Mouse (Mus musculus) adrenal gland, adult 18-20 months (tissue): ENCODE results near the gene Cryba2. TPM values are rescaled to one million over a fixed set of nuclear protein-coding genes. Genes with fewer than 3 reads are reported as not detected.

Experiments
- DNase-seq, 2 experiments: peaks; one replicate each; pipeline ENCODE4 v3.0.0; 2021 to 2022; ENCODE audit warnings: low spot score in 2 of 2
- microRNA-seq, 2 experiments: library from miRNA; unstranded; fragments of <30 nt; microRNA quantifications; one replicate each; pipeline ENCODE4 v1.2.0; 2021; ENCODE audit warnings: borderline number of aligned reads in 2 of 2
- total RNA-seq, 2 experiments: library from RNA; stranded (reverse); gene quantifications; 1 replicate in 1 of 2; 2 replicates in 1 of 2; pipeline ENCODE4 v1.2.3; 2021

Cryba2 gene
- total RNA-seq, 2 experiments from 2014 or later = 0.58 to 0.76 TPM

DNA sequence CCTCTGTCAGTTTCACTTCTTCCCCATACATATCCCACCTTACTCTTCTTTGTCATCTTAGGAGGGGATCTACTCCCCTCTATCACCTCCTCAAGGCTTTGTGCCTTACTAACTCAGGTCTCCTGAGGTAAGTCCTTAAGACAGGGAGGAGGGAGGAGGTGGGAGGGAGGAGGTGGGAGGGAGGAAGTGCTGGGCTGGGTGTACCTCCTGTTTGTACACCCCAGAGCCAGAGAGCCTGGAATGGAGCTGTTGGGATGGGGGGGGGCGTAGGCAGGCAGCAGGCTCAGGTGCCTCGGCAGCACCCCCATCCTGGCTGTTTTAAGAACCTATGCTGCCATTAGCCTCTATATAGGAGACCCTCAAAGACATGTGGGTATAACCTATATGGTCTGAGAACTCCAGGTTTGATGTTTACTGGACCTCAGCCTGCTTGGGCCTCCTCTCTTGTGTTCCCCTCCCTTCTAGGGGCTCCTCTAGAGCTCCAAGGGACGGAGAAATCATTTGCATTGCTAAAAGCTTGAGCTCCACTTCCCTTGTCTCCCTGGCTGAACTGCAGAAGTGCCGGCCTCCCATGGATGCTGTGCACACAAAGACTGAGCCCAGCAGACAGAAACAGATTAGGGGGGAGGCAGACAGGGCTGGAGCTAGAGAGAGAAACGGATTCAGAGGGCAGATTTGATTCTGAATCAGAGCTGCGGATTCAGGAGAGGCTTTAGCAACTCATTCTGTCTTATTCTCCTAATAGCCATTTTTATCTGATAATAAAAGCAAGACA, 41.8 kb downstream of the Cryba2 start:
- DNase-seq = no peak

DNA sequence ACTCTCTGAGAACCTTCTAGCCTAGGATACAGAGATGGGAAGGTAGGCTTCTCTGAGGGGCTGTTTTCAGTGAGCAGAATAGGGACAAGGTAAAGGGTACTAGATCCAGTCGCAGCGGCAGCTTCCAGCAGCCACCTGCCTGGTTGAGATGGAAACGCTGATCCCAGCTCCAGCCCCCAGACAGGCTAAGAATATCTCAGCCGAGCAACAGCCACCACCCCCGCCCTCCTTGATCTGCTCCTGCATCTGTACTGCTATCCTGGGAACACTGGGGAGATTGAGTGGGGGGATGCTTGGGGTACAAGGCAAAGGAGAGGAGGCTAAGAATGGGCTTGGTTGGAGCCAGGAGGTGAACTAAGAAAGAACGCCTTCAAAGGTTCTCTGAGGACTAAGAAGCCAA, 42.7 kb downstream of the Cryba2 start:
- DNase-seq = no peak

DNA sequence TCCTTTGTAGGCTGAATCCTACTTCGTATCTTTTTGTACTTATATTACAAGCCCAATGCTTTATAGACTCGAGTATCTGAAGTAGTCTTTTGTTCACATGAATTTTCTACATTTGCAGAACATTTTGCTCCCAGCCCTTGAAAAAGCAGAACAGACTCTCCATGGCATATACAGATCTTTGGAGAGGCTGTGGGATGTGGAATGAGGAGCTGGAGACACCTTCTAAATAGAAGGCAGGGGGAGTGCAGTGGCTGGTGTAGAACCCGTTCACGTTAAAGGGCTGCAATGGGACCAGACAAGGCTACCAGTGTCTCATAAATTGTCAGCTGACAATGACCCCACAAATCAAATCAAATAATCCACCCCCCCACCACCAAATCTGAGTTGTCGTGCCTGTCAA, 44.0 kb downstream of the Cryba2 start:
- DNase-seq = no peak

DNA sequence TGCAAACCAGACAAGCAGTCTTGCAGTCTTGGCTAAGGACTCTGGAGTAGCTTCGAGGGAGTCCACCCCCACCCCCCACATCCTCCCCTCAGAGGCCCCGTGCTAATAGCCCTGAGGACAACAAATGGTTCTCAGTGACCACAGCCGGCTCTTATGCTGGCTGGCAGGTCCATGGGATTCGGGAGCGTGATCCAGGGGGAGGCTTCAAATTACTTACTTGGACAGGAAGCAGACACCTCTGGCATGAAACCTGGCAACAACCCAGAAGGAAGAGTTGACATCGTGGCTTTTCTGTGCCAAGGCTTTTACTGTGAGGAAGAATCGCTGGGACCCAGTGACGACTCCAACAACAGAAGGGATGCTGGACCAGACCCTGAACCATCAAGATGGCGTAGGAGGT, 46.6 kb downstream of the Cryba2 start:
- DNase-seq = no peak

DNA sequence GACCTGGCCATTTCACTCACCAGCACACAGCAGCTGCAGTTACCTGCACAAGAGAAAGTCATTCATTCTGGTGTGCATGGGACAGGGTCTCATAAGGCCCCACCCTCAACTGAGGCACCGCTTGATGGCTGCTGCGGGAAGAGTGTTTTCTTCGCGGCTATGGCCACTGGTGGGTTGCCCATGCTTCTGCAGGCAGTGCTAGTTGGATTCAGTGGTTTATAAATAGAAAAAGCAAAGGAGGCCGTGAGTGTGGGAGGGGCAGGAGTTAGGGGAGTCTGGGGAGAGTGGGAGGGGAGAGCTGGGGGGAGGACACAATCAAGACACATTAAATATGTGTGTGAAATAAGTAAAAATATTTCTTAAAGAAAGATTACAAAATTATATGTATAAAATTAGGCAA, 49.9 kb downstream of the Cryba2 start:
- no peak for DNase-seq

Small RNAs within 50 kb of the gene (microRNA-seq; reads per million reads assigned to microRNA genes)
- gene Mir375 = 76,474 to 78,381 reads per million in 2 experiments

Other genes starting within 250 kb of the Cryba2 start
- 10 to 100 TPM; 14.1 to 23.3 TPM for gene Ttll4, start 231.4 kb downstream of the Cryba2 start, total RNA-seq
- gene Cyp27a1, start 179.6 kb downstream of the Cryba2 start, total RNA-seq = 10 to 100 TPM; 12.0 to 25.3 TPM
- gene Prkag3, start 143.9 kb downstream of the Cryba2 start, total RNA-seq = under 1 TPM; 0.17 to 0.26 TPM
- gene Wnt6, start 121.3 kb downstream of the Cryba2 start, total RNA-seq = 1 to 10 TPM; 2.8 to 2.9 TPM
- 1 to 10 TPM in 1 of 2 experiments, under 1 TPM in 1; 0.20 to 1.7 TPM for gene Wnt10a, start 101.6 kb downstream of the Cryba2 start, total RNA-seq
- gene Cdk5r2, start 38.2 kb downstream of the Cryba2 start, total RNA-seq = 1 to 10 TPM; 4.1 to 4.8 TPM
- gene Fev, start 7.7 kb downstream of the Cryba2 start, total RNA-seq = 1 to 10 TPM in 1 of 2 experiments, under 1 TPM in 1; 0.96 to 1.2 TPM
- not detected for gene Cfap65, start 42.5 kb upstream of the Cryba2 start, total RNA-seq
- gene Ihh, start 58.5 kb upstream of the Cryba2 start, total RNA-seq = under 1 TPM; 0.13 to 0.20 TPM
- gene Nhej1, start 232.1 kb upstream of the Cryba2 start, total RNA-seq = 1 to 10 TPM; 6.1 to 7.4 TPM
- gene Slc23a3, start 240.7 kb upstream of the Cryba2 start, total RNA-seq = under 1 TPM; 0.32 to 0.63 TPM
- 10 to 100 TPM; 32.3 to 33.2 TPM for gene Cnppd1, start 249.6 kb upstream of the Cryba2 start, total RNA-seq
- 10 to 100 TPM; 86.5 to 95.1 TPM for gene Retreg2, start 249.6 kb upstream of the Cryba2 start, total RNA-seq